Mouse (Mus musculus): ENCODE data around the gene Sin3a. TPM values are rescaled to one million over a fixed set of nuclear protein-coding genes. Genes with fewer than 3 reads are reported as not detected.

Sin3a gene
- polyA plus RNA-seq, 1 experiment from 2014 or later: 52.8 TPM

GRCm38 (mm10) chr9:57072989-57073789, 1.3 kb downstream of the Sin3a start:
- H3K4me2 ChIP-seq (replicated peaks; ENCODE audit: low read depth, low read length): peak overlapping the region; percentile 91
- H3K4me3 ChIP-seq (ENCODE audit: low read depth, low read length): peak overlapping the region; percentile 92
- peak overlapping the region; percentile 98 for H3K27ac ChIP-seq (ENCODE audit: low read depth, low read length)
- H3K9me3 ChIP-seq (ENCODE audit: control insufficient read depth, low read length): no peaks in the 10 kb centered on the region
- under 1% methylated on average over 50 of the region's 54 CpGs for WGBS
- peak overlapping the region; percentile 73 for H3K9ac ChIP-seq (ENCODE audit: low read depth, low read length)
- ATAC-seq (ENCODE audit: low FRiP score) (peak; percentile 74), DNase-seq (ENCODE audit: low spot score) (peak; percentile 95)
- H3K27me3 ChIP-seq (ENCODE audit: control insufficient read depth, insufficient read depth, low read length): no peaks in the 10 kb centered on the region
- H3K4me1 ChIP-seq (replicated peaks; ENCODE audit: control insufficient read depth, insufficient read depth, low read length): peaks cover 4% of the 10 kb centered on the region; the same call in 1 of the 2 replicates
- no peaks in the 10 kb centered on the region for H3K36me3 ChIP-seq (ENCODE audit: control insufficient read depth, insufficient read depth, low read length)

- WGBS: under 1% methylated on average over 15 of the region's 15 CpGs
- Histone ChIP-seq H3K4me3 (ENCODE audit: low read depth, low read length) (peak overlapping the region; percentile 92), H3K4me1 (replicated peaks; ENCODE audit: control insufficient read depth, insufficient read depth, low read length) (peaks cover 4% of the 10 kb centered on the region; the same call in 1 of the 2 replicates), H3K36me3 (ENCODE audit: control insufficient read depth, insufficient read depth, low read length) (no peaks in the 10 kb centered on the region), H3K4me2 (replicated peaks; ENCODE audit: low read depth, low read length) (peak overlapping the region; percentile 91), H3K9me3 (ENCODE audit: control insufficient read depth, low read length) (no peaks in the 10 kb centered on the region), H3K27me3 (ENCODE audit: control insufficient read depth, insufficient read depth, low read length) (no peaks in the 10 kb centered on the region), H3K27ac (ENCODE audit: low read depth, low read length) (peak overlapping the region; percentile 80), H3K9ac (ENCODE audit: low read depth, low read length) (peak overlapping the region; percentile 73)
- no peak for ATAC-seq (ENCODE audit: low FRiP score)
- no peak for DNase-seq (ENCODE audit: low spot score)
Measured at GRCm38 (mm10) chr9:57073790-57074094, 1.9 kb downstream of the Sin3a start.

GRCm38 (mm10) chr9:57074171-57074821, 2.5 kb downstream of the Sin3a start:
- Histone ChIP-seq H3K9me3 (ENCODE audit: control insufficient read depth, low read length) (no peaks in the 10 kb centered on the region), H3K27ac (ENCODE audit: low read depth, low read length) (peak overlapping the region; percentile 80), H3K9ac (ENCODE audit: low read depth, low read length) (peak overlapping the region; percentile 73), H3K27me3 (ENCODE audit: control insufficient read depth, insufficient read depth, low read length) (no peaks in the 10 kb centered on the region), H3K36me3 (ENCODE audit: control insufficient read depth, insufficient read depth, low read length) (no peaks in the 10 kb centered on the region), H3K4me2 (replicated peaks; ENCODE audit: low read depth, low read length) (peak overlapping the region; percentile 91), H3K4me1 (replicated peaks; ENCODE audit: control insufficient read depth, insufficient read depth, low read length) (peaks cover 4% of the 10 kb centered on the region; the same call in 1 of the 2 replicates), H3K4me3 (ENCODE audit: low read depth, low read length) (peak overlapping the region; percentile 92)
- 6% methylated on average over 21 of the region's 21 CpGs for WGBS
- DNase-seq (ENCODE audit: low spot score): peak; percentile 40
- ATAC-seq (ENCODE audit: low FRiP score): no peak

GRCm38 (mm10) chr9:57074822-57075603, 3.2 kb downstream of the Sin3a start:
- H3K36me3 ChIP-seq (ENCODE audit: control insufficient read depth, insufficient read depth, low read length): no peaks in the 10 kb centered on the region
- peak overlapping the region; percentile 51 for H3K9ac ChIP-seq (ENCODE audit: low read depth, low read length)
- WGBS: 4% methylated on average over 17 of the region's 17 CpGs
- H3K27me3 ChIP-seq (ENCODE audit: control insufficient read depth, insufficient read depth, low read length): no peaks in the 10 kb centered on the region
- peak overlapping the region; percentile 92 for H3K4me3 ChIP-seq (ENCODE audit: low read depth, low read length)
- H3K9me3 ChIP-seq (ENCODE audit: control insufficient read depth, low read length): no peaks in the 10 kb centered on the region
- H3K27ac ChIP-seq (ENCODE audit: low read depth, low read length): peak overlapping the region; percentile 88
- ATAC-seq (ENCODE audit: low FRiP score) (no peak), DNase-seq (ENCODE audit: low spot score) (peak; percentile 69)
- peak overlapping the region; percentile 91 for H3K4me2 ChIP-seq (replicated peaks; ENCODE audit: low read depth, low read length)
- H3K4me1 ChIP-seq (replicated peaks; ENCODE audit: control insufficient read depth, insufficient read depth, low read length): peaks cover 4% of the 10 kb centered on the region; the same call in 1 of the 2 replicates

GRCm38 (mm10) chr9:57075681-57076381, 4.0 kb downstream of the Sin3a start:
- peak overlapping the region; percentile 92 for H3K4me3 ChIP-seq (ENCODE audit: low read depth, low read length)
- DNase-seq (ENCODE audit: low spot score) (peak; percentile 99), ATAC-seq (ENCODE audit: low FRiP score) (peak; percentile 88)
- H3K36me3 ChIP-seq (ENCODE audit: control insufficient read depth, insufficient read depth, low read length): no peaks in the 10 kb centered on the region
- H3K9ac ChIP-seq (ENCODE audit: low read depth, low read length): peak overlapping the region; percentile 51
- H3K27me3 ChIP-seq (ENCODE audit: control insufficient read depth, insufficient read depth, low read length): no peaks in the 10 kb centered on the region
- H3K9me3 ChIP-seq (ENCODE audit: control insufficient read depth, low read length): no peaks in the 10 kb centered on the region
- under 1% methylated on average over 43 of the region's 43 CpGs for WGBS
- peak overlapping the region; percentile 91 for H3K4me2 ChIP-seq (replicated peaks; ENCODE audit: low read depth, low read length)
- H3K4me1 ChIP-seq (replicated peaks; ENCODE audit: control insufficient read depth, insufficient read depth, low read length): peaks cover 4% of the 10 kb centered on the region; the same call in 1 of the 2 replicates
- peak overlapping the region; percentile 98 for H3K27ac ChIP-seq (ENCODE audit: low read depth, low read length)

- peak; percentile 31 for ATAC-seq (ENCODE audit: low FRiP score)
- Histone ChIP-seq H3K9me3 (ENCODE audit: control insufficient read depth, low read length) (no peaks in the 10 kb centered on the region), H3K4me1 (replicated peaks; ENCODE audit: control insufficient read depth, insufficient read depth, low read length) (peaks cover 4% of the 10 kb centered on the region; the same call in 1 of the 2 replicates), H3K27me3 (ENCODE audit: control insufficient read depth, insufficient read depth, low read length) (no peaks in the 10 kb centered on the region), H3K27ac (ENCODE audit: low read depth, low read length) (peak overlapping the region; percentile 98), H3K4me2 (replicated peaks; ENCODE audit: low read depth, low read length) (peak overlapping the region; percentile 80), H3K9ac (ENCODE audit: low read depth, low read length) (peak overlapping the region; percentile 86), H3K36me3 (ENCODE audit: control insufficient read depth, insufficient read depth, low read length) (no peaks in the 10 kb centered on the region), H3K4me3 (ENCODE audit: low read depth, low read length) (peak overlapping the region; percentile 92)
- WGBS: 2% methylated on average over 50 of the region's 72 CpGs
- peak; percentile 91 for DNase-seq (ENCODE audit: low spot score)
Measured at GRCm38 (mm10) chr9:57076701-57077660, 5.1 kb downstream of the Sin3a start.

- no peak for ATAC-seq (ENCODE audit: low FRiP score)
- H3K4me1 ChIP-seq (replicated peaks; ENCODE audit: control insufficient read depth, insufficient read depth, low read length): no peaks in the 10 kb centered on the region
- WGBS: 84% methylated on average over 3 of the region's 3 CpGs
Measured at GRCm38 (mm10) chr9:57082236-57082635, 10.4 kb downstream of the Sin3a start.

More at GRCm38 (mm10) chr9:57082236-57082635, 10.4 kb downstream of the Sin3a start:
- no peak for DNase-seq (ENCODE audit: low spot score)
- Histone ChIP-seq H3K36me3 (ENCODE audit: control insufficient read depth, insufficient read depth, low read length) (peaks cover 3% of the 10 kb centered on the region; the same call in 1 of the 2 replicates), H3K4me3 (ENCODE audit: low read depth, low read length) (no peak overlapping the region), H3K27me3 (ENCODE audit: control insufficient read depth, insufficient read depth, low read length) (no peaks in the 10 kb centered on the region), H3K4me2 (replicated peaks; ENCODE audit: low read depth, low read length) (no peak overlapping the region), H3K9ac (ENCODE audit: low read depth, low read length) (no peak overlapping the region), H3K9me3 (ENCODE audit: control insufficient read depth, low read length) (no peaks in the 10 kb centered on the region), H3K27ac (ENCODE audit: low read depth, low read length) (no peak overlapping the region)
